Mouse (Mus musculus): ENCODE measurements around the gene Car8. TPM values are rescaled to one million over a fixed set of nuclear protein-coding genes. Genes with fewer than 3 reads are reported as not detected.

Gene Car8
- polyA plus RNA-seq, 1 experiment from 2014 or later, result 1.5 TPM

GRCm38 (mm10) chr4:8218941-8219340 is 19.9 kb downstream of the Car8 start:
- Histone ChIP-seq H3K9ac (no peak overlapping the region), H3K4me2 (no peak overlapping the region), H3K4me3 (no peak overlapping the region), H3K27ac (no peak overlapping the region), H3K36me3 (no peaks in the 10 kb centered on the region), H3K9me3 (replicated peaks) (no peaks in the 10 kb centered on the region), H3K4me1 (no peaks in the 10 kb centered on the region), H3K27me3 (replicated peaks) (no peaks in the 10 kb centered on the region)
- no peak for ATAC-seq
- WGBS (ENCODE audit: insufficient replicate concordance), result 74% methylated on average over 8 of the region's 8 CpGs

DNA sequence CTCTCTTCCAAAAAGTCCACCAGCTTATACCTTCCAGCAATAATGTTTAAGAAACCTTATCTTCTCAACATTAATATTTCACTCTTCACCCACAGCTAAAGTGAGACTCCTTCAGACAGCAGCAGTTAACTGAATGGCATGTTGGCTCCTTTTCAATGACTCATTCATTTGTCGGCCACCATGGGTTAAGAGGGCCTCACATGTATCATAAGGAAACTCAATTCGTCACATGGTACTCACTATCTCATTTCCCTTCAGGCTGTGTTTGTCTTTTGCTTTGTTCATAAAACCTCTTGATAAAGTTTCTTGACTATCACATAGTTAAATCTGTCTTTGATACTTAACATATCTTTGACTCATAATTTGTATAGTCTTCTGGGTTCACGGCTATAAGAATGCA is 20.8 kb downstream of the Car8 start:
- Histone ChIP-seq H3K9me3 (replicated peaks) (no peaks in the 10 kb centered on the region), H3K4me2 (no peak overlapping the region), H3K36me3 (no peaks in the 10 kb centered on the region), H3K4me1 (no peaks in the 10 kb centered on the region), H3K4me3 (no peak overlapping the region), H3K27me3 (replicated peaks) (no peaks in the 10 kb centered on the region), H3K27ac (no peak overlapping the region), H3K9ac (no peak overlapping the region)
- 31% methylated on average over 3 of the region's 3 CpGs for WGBS (ENCODE audit: insufficient replicate concordance)
- ATAC-seq, result no peak

- Histone ChIP-seq H3K4me1 (no peaks in the 10 kb centered on the region), H3K36me3 (no peaks in the 10 kb centered on the region), H3K27ac (no peak overlapping the region), H3K9ac (no peak overlapping the region), H3K9me3 (replicated peaks) (no peaks in the 10 kb centered on the region), H3K27me3 (replicated peaks) (no peaks in the 10 kb centered on the region), H3K4me2 (no peak overlapping the region), H3K4me3 (no peak overlapping the region)
- 58% methylated on average over 5 of the region's 5 CpGs for WGBS (ENCODE audit: insufficient replicate concordance)
- ATAC-seq, result no peak
Measured at GRCm38 (mm10) chr4:8217272-8217671, 21.6 kb downstream of the Car8 start.

DNA sequence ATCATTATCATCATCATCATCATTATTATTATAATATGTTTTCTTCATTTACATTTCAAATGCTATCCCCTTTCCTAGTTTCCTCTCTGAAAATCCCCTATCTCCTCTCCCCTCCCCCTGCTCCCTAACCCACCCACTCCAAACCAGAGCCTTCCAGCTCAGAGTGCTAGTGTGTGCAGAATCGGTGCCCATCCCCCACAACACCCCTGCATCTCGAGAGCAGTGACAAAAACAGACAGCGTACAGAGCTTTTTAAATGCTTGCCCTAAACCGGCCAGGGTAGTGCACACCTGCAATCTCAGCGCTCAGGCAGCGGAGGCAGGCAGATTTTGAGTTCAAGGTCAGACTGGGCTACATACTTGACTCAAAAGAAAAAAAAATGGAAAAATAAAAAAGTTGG is 22.3 kb downstream of the Car8 start:
- no peaks in the 10 kb centered on the region for H3K36me3 ChIP-seq
- WGBS (ENCODE audit: insufficient replicate concordance), result 52% methylated on average over 6 of the region's 6 CpGs
- H3K27me3 ChIP-seq (replicated peaks), result no peaks in the 10 kb centered on the region
- H3K9ac ChIP-seq, result no peak overlapping the region
- no peak overlapping the region for H3K4me2 ChIP-seq
- no peaks in the 10 kb centered on the region for H3K4me1 ChIP-seq
- ATAC-seq, result no peak
- H3K4me3 ChIP-seq, result no peak overlapping the region
- H3K27ac ChIP-seq, result no peak overlapping the region
- no peaks in the 10 kb centered on the region for H3K9me3 ChIP-seq (replicated peaks)

GRCm38 (mm10) chr4:8213661-8214060 is 25.2 kb downstream of the Car8 start:
- no peaks in the 10 kb centered on the region for H3K36me3 ChIP-seq
- H3K4me3 ChIP-seq, result no peak overlapping the region
- H3K9me3 ChIP-seq (replicated peaks), result no peaks in the 10 kb centered on the region
- H3K4me1 ChIP-seq, result no peaks in the 10 kb centered on the region
- no peak overlapping the region for H3K27ac ChIP-seq
- no peak overlapping the region for H3K4me2 ChIP-seq
- no peak for ATAC-seq
- H3K9ac ChIP-seq, result no peak overlapping the region
- no peaks in the 10 kb centered on the region for H3K27me3 ChIP-seq (replicated peaks)
- 67% methylated on average over 2 of the region's 2 CpGs for WGBS (ENCODE audit: insufficient replicate concordance)

- no peak for ATAC-seq
- H3K4me3 ChIP-seq, result no peak overlapping the region
- H3K9ac ChIP-seq, result no peak overlapping the region
- no peaks in the 10 kb centered on the region for H3K36me3 ChIP-seq
- no peaks in the 10 kb centered on the region for H3K27me3 ChIP-seq (replicated peaks)
- H3K4me1 ChIP-seq, result no peaks in the 10 kb centered on the region
- H3K9me3 ChIP-seq (replicated peaks), result no peaks in the 10 kb centered on the region
- WGBS (ENCODE audit: insufficient replicate concordance), result 60% methylated on average over 8 of the region's 8 CpGs
- H3K4me2 ChIP-seq, result no peak overlapping the region
- no peak overlapping the region for H3K27ac ChIP-seq
Measured at GRCm38 (mm10) chr4:8212873-8213569, 25.8 kb downstream of the Car8 start.

- H3K27ac ChIP-seq, result no peak overlapping the region
- peaks cover 5% of the 10 kb centered on the region; the same call in 1 of the 2 replicates for H3K4me1 ChIP-seq
- no peaks in the 10 kb centered on the region for H3K9me3 ChIP-seq (replicated peaks)
- WGBS (ENCODE audit: insufficient replicate concordance), result 77% methylated on average over 2 of the region's 2 CpGs
- no peak overlapping the region for H3K9ac ChIP-seq
- H3K4me2 ChIP-seq, result no peak overlapping the region
- H3K36me3 ChIP-seq, result no peaks in the 10 kb centered on the region
- ATAC-seq, result no peak
- H3K4me3 ChIP-seq, result no peak overlapping the region
- H3K27me3 ChIP-seq (replicated peaks), result no peaks in the 10 kb centered on the region
Measured at GRCm38 (mm10) chr4:8210452-8210851, 28.4 kb downstream of the Car8 start.

DNA sequence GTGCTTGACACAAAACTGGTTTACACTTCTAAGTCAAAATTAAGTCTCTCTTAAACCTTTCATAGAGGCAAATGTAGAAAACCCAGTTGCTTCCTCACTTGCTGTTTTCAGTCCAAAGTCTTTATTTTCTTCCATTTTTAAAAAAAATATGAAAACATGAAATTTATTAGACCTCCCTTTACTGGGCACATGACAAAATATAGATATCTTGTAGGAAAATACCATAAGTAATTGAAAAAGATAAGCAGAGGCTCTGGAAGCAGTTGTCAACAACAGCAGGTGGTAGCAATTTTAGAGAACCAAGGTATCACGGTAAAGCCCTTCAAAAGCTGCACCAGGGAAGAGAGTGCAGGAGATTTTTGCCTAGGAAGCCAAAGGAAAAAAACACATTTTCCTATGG is 30.9 kb downstream of the Car8 start:
- peaks cover 5% of the 10 kb centered on the region; the same call in 1 of the 2 replicates for H3K4me1 ChIP-seq
- WGBS (ENCODE audit: insufficient replicate concordance), result 66% methylated on average over 1 of the region's 1 CpGs
- H3K27ac ChIP-seq, result no peak overlapping the region
- ATAC-seq, result no peak
- H3K4me3 ChIP-seq, result no peak overlapping the region
- H3K36me3 ChIP-seq, result no peaks in the 10 kb centered on the region
- no peak overlapping the region for H3K9ac ChIP-seq
- no peak overlapping the region for H3K4me2 ChIP-seq
- H3K9me3 ChIP-seq (replicated peaks), result no peaks in the 10 kb centered on the region
- no peaks in the 10 kb centered on the region for H3K27me3 ChIP-seq (replicated peaks)

DNA sequence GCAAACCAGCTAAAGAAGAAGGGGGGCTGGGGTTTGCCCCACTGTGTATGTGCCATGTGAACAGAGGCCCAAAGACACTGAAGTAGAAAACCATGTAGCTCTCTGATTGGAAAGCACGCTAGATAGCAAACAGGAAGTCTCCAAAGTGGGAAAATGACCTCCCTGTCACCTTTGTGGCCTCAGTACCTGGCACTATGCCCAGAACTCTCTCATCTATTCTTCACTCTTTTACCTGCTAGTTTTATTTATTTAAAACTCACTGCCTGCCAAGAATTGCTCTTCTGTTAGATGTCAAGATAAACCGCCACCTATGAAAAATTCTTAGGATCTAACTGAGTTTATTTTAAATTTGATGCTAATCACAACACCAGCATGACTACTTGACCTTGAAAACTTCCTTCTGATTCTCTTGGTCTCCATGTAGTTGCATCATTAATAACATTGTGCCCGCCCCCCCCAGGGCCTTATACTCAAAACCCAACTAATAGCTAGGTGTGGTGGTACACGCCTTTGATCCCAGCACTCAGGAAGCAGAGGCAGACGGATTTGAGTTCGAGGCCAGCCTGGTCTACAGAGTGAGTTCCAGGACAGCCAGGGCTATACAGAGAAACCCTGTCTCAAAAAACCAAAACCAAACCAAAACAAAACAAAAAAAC is 31.8 kb downstream of the Car8 start:
- Histone ChIP-seq H3K9ac (no peak overlapping the region), H3K4me2 (no peak overlapping the region), H3K4me1 (peaks cover 5% of the 10 kb centered on the region; the same call in 1 of the 2 replicates), H3K36me3 (no peaks in the 10 kb centered on the region), H3K27ac (no peak overlapping the region), H3K4me3 (no peak overlapping the region), H3K9me3 (replicated peaks) (no peaks in the 10 kb centered on the region), H3K27me3 (replicated peaks) (no peaks in the 10 kb centered on the region)
- 70% methylated on average over 6 of the region's 6 CpGs for WGBS (ENCODE audit: insufficient replicate concordance)
- no peak for ATAC-seq

DNA sequence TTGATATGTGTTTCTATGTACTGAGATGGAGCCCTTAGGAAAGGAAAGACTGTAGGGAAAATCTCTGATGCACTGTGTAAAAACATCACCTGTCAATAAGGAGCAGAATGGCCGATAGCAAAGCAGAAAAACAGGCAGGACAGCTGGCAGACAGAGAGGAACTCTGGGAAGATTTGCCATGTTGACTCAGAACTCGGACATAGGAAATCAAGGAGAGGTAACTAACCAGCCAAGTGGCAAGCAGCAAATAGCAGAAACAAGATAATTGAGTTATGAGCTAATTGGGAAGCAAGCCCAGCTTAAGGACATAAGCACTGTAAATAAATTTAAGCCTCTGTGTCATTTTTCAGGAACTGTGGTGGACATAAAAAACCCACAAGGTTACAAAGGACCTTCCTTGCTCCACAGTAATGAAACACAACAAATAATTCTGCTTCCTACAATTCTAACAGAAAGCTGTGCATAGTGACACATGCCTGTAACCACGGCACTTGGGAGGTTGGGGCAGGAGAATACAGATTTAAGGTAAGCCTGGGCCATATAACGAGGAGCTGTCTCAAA is 33.7 kb downstream of the Car8 start:
- H3K9ac ChIP-seq, result no peak overlapping the region
- 45% methylated on average over 4 of the region's 4 CpGs for WGBS (ENCODE audit: insufficient replicate concordance)
- no peak overlapping the region for H3K4me3 ChIP-seq
- H3K4me1 ChIP-seq, result peaks cover 11% of the 10 kb centered on the region
- H3K9me3 ChIP-seq (replicated peaks), result no peaks in the 10 kb centered on the region
- H3K4me2 ChIP-seq, result no peak overlapping the region
- no peak overlapping the region for H3K27ac ChIP-seq
- H3K36me3 ChIP-seq, result no peaks in the 10 kb centered on the region
- ATAC-seq, result no peak
- H3K27me3 ChIP-seq (replicated peaks), result no peaks in the 10 kb centered on the region

GRCm38 (mm10) chr4:8203367-8203766 is 35.5 kb downstream of the Car8 start:
- H3K27ac ChIP-seq, result no peak overlapping the region
- no peak for ATAC-seq
- no peaks in the 10 kb centered on the region for H3K36me3 ChIP-seq
- 55% methylated on average over 1 of the region's 1 CpGs for WGBS (ENCODE audit: insufficient replicate concordance)
- H3K4me1 ChIP-seq, result peaks cover 21% of the 10 kb centered on the region
- H3K4me3 ChIP-seq, result no peak overlapping the region
- H3K9me3 ChIP-seq (replicated peaks), result no peaks in the 10 kb centered on the region
- H3K27me3 ChIP-seq (replicated peaks), result no peaks in the 10 kb centered on the region
- no peak overlapping the region for H3K9ac ChIP-seq
- no peak overlapping the region for H3K4me2 ChIP-seq

DNA sequence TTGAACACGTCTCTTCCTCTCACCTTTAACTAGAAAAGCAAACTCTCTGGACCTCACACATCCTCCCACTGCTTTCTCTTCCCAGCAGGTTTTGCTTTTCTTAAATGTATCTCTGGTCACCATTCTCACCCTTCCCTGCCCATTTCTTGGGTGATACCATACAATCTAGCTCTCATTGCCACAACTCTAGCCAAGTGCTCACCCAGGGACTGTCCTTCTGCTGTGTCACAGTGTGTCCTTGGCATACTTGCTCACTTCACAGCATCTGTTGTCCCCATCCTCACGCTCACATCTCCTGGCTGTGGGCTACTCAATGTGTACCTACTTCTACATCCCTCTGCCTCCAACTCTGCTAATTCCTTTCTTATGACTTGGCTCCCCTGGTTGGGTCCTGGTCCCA is 37.2 kb downstream of the Car8 start:
- Histone ChIP-seq H3K4me1 (peaks cover 16% of the 10 kb centered on the region), H3K9ac (no peak overlapping the region), H3K36me3 (no peaks in the 10 kb centered on the region), H3K27me3 (replicated peaks) (no peaks in the 10 kb centered on the region), H3K9me3 (replicated peaks) (no peaks in the 10 kb centered on the region), H3K27ac (no peak overlapping the region), H3K4me2 (no peak overlapping the region), H3K4me3 (no peak overlapping the region)
- no peak for ATAC-seq
- WGBS (ENCODE audit: insufficient replicate concordance), result 64% methylated on average over 2 of the region's 2 CpGs

Data from liver, embryonic 12.5 days (tissue).